Mouse (Mus musculus) urinary bladder, postnatal 10 days (tissue): ENCODE measurements around the gene Epn3.
A peak's percentile ranks its signal among the peaks of the same experiment; 100 is the strongest.

Experiments
- DNase-seq: peaks from one replicate; pipeline ENCODE4 v3.0.0; 2022; ENCODE audit warnings: low spot score

Gene Epn3

GRCm38 (mm10) chr11:94495415-94495814 is 4.4 kb downstream of the Epn3 start:
- no peak for DNase-seq

GRCm38 (mm10) chr11:94491749-94492099 is 8.1 kb downstream of the Epn3 start:
- DNase-seq = no peak

DNA sequence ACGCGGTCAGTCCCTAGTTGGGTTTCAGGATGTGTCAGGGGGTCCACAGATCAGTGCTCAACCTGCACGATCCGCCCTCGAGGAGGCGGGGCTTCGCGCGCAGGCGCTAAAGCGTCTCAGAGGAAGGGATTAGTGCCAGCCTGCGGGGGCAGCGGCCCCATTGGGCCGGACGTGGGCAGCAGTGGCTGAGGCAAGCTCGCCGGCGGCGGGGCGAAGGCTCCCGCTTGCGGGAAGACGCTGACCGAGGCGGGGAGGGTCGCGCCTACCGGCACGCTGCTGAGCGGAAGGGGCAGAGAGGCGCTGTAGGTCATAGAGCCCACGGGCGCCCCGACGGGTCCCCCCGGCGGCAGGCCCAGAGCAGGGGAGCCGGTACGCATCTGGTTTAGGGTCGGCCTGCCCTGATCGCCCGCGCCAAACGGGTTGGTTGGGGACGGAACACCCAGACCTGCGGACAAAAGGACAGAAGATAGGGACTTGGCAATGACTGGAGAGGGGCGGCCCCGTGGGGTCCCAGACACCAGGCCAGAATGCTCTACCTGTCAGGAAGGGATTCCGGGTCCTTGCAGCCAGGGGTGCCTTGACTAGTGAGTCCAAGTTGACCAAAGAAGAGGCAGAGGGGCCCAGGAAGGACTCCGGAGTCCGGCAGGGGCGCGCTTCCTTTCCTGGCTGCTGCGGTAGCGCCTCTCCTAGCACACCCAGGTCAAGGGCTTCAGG is 8.6 kb downstream of the Epn3 start:
- DNase-seq = no peak

DNA sequence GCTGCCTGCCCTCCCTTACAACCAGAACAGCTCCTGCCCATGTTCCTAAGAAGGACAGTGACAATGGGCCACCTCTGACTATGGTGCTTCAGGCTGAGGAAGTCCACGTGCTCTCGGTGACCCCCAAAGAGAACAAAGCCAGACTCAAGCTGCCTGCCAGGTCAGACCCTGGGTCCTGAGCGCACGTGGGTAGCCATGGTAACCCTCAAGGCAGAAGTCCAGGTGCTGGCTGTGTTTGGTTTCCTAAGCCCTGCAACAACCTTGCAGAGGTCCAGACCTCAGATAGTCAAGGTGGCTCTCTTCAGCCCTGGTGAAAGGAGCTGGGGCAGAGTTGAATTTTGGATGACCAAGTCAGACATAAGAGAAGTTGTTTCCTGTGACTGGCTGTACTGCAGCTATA is 10.0 kb downstream of the Epn3 start:
- no peak for DNase-seq

DNA sequence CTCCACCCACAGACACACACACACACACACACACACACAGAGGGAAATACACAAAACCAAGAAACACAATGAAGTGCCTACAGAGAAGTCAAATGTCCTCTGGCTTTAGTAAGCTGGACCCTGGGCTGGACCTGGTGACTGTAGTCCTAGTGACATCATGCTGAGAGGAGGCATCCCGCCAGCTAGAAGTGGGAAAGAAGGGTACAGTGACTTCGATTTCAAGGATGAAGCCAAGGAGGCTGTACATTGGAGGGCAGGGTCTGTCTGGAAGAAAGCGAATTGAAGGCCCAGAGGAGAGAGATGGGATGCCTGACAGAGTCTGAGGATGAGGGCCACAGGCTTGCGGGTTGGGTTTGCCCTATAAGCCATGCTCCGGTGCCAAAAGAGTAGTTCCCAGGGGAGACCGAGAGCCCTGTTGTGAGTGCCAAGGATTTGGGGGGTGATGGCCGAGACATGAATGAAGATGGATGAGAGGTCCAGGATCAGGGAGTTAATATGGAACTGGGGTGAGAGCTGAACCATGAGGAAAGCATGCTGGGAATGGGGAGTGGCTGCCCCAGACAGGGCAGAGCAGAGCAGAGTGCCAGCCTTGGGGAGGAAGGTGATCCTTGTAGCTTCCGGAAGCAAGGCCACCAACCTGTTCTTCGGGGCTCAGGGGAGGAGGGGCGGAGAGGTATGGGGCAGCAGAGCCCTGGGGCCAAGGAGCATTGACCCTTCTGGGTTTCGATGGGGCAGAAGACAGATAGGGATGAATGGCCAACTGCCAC is 10.8 kb downstream of the Epn3 start:
- no peak for DNase-seq

- peak; percentile 59 for DNase-seq
Measured at GRCm38 (mm10) chr11:94486001-94486400, 13.8 kb downstream of the Epn3 start, which contains the start of gene Spata20. Spata20 (minus strand) TSS chr11:94486179.

- no peak for DNase-seq
Measured at GRCm38 (mm10) chr11:94485223-94485622, 14.6 kb downstream of the Epn3 start.

GRCm38 (mm10) chr11:94484636-94485035 is 15.1 kb downstream of the Epn3 start:
- DNase-seq = no peak

GRCm38 (mm10) chr11:94483921-94484320 is 15.9 kb downstream of the Epn3 start:
- no peak for DNase-seq

DNA sequence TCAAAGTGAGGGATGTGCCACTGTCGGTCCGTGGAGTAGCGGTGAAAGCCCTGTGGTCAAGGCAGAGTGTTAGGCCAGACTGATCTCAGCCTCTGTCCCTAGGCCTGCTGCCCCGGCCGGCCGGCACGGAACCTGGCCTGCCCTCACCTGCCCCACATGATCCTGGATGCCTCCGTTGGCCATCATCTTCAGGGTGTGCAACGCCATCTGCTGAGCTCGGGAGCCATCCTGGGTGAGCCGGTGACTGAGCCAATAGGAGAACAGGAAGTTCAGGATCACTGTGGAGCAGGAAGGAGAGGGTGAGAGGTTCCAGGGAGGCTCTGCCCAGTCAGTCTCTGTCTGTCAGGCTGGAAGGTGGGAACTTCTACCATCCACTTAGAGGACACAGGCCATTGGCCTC is 16.3 kb downstream of the Epn3 start:
- no peak for DNase-seq

DNA sequence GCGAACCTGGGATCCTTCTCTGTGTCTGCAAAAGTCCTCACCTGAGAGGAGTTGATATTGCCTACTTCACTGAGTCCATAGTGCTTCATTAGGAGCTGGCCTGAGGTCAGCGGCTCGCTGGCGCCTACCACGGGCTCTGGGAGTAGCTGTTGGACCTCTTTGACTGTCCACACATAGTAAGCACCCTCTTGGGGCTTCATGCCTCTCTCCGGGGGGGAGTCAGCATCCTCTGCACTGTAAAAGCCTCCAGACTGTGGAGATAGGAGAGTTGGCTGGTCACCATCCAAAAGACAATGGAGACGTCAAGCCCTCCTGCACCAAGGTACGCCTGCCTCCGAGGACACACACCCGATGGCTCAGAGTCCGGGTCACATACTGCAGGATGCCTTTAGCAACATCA is 17.0 kb downstream of the Epn3 start:
- DNase-seq = no peak

- no peak for DNase-seq
Measured at GRCm38 (mm10) chr11:94481963-94482362, 17.8 kb downstream of the Epn3 start.

- no peak for DNase-seq
Measured at GRCm38 (mm10) chr11:94480382-94480781, 19.4 kb downstream of the Epn3 start.

- no peak for DNase-seq
Measured at GRCm38 (mm10) chr11:94477651-94478050, 22.1 kb downstream of the Epn3 start.

- no peak for DNase-seq
Measured at GRCm38 (mm10) chr11:94475722-94476121, 24.1 kb downstream of the Epn3 start.

- DNase-seq = no peak
Measured at GRCm38 (mm10) chr11:94474544-94474910, 25.2 kb downstream of the Epn3 start.

- DNase-seq = peak; percentile 44
Measured at GRCm38 (mm10) chr11:94473707-94474543, 25.8 kb downstream of the Epn3 start, which contains the start of gene Cacna1g. Cacna1g (minus strand) TSS chr11:94474198.

GRCm38 (mm10) chr11:94472916-94473706 is 26.7 kb downstream of the Epn3 start:
- no peak for DNase-seq

GRCm38 (mm10) chr11:94472585-94472915 is 27.2 kb downstream of the Epn3 start:
- DNase-seq = no peak

DNA sequence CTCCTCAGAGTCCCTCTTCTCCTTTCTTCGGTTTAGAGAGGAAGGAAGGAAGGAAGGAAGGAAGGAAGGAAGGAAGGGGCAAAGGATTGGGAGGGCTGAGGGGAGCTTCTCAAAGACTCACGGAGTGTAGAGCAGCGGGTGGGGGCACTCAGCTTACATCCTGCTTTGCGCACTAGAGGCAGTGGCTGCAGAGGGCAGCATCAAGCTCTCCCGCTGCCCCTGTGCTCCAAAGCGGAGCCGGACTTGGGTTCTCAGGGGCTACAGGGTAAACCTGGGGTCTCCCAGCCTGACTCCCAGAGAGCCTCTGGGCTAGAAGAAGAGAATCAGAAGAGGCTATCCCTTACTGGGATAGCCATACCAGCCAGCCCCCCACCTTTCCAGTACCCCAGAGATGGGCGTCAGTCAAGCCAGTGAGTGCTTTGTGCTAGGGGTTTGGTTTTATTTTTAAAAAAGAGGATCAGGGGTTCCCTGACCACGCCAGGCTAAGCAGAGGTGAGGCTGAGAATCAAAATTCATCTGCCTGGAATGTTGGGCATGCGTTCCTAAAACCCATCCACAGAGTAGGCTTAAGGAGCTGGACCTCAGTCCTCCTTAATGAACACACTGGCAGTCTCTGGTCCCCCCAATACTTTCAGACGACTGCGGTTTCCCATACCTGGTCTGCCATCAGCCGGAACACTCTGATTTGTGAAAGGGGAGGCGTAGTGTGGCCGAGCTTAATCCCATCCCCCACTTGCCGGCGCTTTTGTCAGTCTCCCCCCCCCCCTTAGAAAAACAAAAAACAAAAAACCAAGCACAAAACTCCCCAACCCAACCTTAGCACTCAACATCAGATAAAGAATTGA is 27.8 kb downstream of the Epn3 start:
- no peak for DNase-seq

- DNase-seq = no peak
Measured at GRCm38 (mm10) chr11:94470391-94470790, 29.4 kb downstream of the Epn3 start.
